Mouse (Mus musculus) midbrain, embryonic 11.5 days (tissue): ENCODE results near the gene Slc1a3. TPM values are rescaled to one million over a fixed set of nuclear protein-coding genes. Genes with fewer than 3 reads are reported as not detected.
A peak's percentile ranks its signal among the peaks of the same experiment; 100 is the strongest.

Experiments used
- ATAC-seq: fragments of 200-750 bp; cut with Nextera tagmentation; 2 replicates; pipeline ENCODE4 v1.8.0; 2017; ENCODE audit warnings: moderate TSS enrichment, moderate library complexity; ENCODE audit not compliant: low FRiP score
- DNase-seq: peaks from one replicate; pipeline ENCODE4 v3.0.0; 2015; ENCODE audit warnings: low spot score; ENCODE audit errors: missing footprints
- H3K27ac ChIP-seq: fragments of 300-500 bp; sonication (generic); 2 replicates; pipeline ENCODE4 v1.5.1; 2014; ENCODE audit warnings: low read depth, low read length
- H3K27me3 ChIP-seq: fragments of 300-500 bp; sonication (generic); 2 replicates; pipeline ENCODE4 v1.6.1; 2014; ENCODE audit warnings: mild to moderate bottlenecking, low read length, moderate library complexity, mixed read lengths; ENCODE audit not compliant: control insufficient read depth, insufficient read depth
- H3K36me3 ChIP-seq: fragments of 300-500 bp; sonication (generic); 2 replicates; pipeline ENCODE4 v1.6.1; 2014; ENCODE audit warnings: mild to moderate bottlenecking, low read length, moderate library complexity, mixed read lengths; ENCODE audit not compliant: control insufficient read depth, insufficient read depth
- H3K4me1 ChIP-seq: fragments of 300-500 bp; sonication (generic); 2 replicates; pipeline ENCODE4 v1.6.1; 2014; ENCODE audit warnings: low read length; ENCODE audit not compliant: control insufficient read depth, insufficient read depth
- H3K4me2 ChIP-seq: fragments of 300-500 bp; sonication (generic); 2 replicates; pipeline ENCODE4 v1.6.1; 2014; ENCODE audit warnings: mild to moderate bottlenecking, moderate library complexity
- H3K4me3 ChIP-seq: fragments of 300-500 bp; sonication (generic); 2 replicates; pipeline ENCODE4 v1.5.1; 2014; ENCODE audit warnings: low read depth, low read length
- H3K9ac ChIP-seq: fragments of 300-500 bp; sonication (generic); 2 replicates; pipeline ENCODE4 v1.6.1; 2014; ENCODE audit warnings: low read length
- H3K9me3 ChIP-seq: fragments of 300-500 bp; sonication (generic); 2 replicates; pipeline ENCODE4 v1.6.1; 2016; ENCODE audit warnings: low read length; ENCODE audit not compliant: control insufficient read depth
- WGBS: fragments of 180-500 bp; shearing (Covaris S2); extraction: QIAGEN DNeasy Blood & Tissue Kit; methylation state at CpG from one replicate; pipeline ENCODE4 v1.1.7; 2014; 5-methylcytosine and 5-hydroxymethylcytosine counted together
- polyA plus RNA-seq: library from polyadenylated mRNA; unstranded; fragments of >200 nt; fragmentation: Nextera tagmentation; extraction: Ambion mirVana; gene quantifications from 2 replicates; pipeline ENCODE4 v1.2.1, GENCODE M21; 2014

The Slc1a3 gene
- polyA plus RNA-seq, result 33.5 and 39.5 TPM in 2 replicates

DNA sequence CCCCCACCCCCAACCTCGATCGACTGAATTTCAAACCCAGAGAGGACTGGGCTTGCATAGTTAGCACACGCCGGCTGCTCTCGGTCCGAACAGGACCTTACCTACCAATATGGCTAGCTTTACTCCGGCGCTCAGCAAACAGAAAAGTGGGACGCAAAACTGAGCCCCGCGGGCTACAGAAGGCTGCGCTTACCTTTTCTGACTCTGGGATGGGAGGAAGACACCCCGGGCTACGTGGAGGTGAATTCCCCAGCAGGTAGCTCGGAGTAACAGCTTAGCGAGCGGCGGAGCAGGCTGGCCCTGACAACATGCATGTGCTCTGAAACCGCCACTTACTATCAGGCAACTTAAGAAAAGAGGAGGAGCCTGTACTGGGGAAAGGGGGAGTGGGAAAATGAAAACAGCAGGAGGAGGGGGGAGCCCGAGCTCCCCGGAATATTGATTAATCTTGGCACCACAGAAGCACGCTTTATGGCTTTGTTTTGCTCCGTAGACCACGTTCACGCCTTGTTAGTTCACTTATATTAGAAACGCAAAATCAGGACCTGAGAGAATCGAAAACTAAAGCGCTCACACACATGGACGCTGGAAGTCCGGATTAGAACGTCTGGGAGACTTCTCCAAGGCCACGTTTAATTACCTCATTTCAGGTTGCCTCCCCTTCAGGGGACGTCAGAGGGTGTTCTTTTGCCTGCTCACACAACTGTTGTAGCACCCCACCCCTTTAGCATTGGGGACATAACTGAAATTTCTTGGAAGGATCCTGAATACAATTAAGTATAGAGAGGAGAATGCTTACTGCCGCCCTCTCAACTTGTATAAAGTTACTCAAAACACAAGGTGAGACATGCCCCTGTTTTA lies at the start of gene Slc1a3:
Gene Slc1a3, minus strand, starts transcription at position 619 of the 861 bp plus-strand sequence.
- H3K27me3 ChIP-seq, result peaks cover 3% of the 10 kb centered on the region; the same call in 1 of the 2 replicates
- 1% methylated on average over 34 of the region's 34 CpGs for WGBS
- peak; percentile 98 for DNase-seq
- H3K9ac ChIP-seq, result peak within 1 kb of the TSS; percentile 65
- H3K4me1 ChIP-seq, result no peaks in the 10 kb centered on the region; the same call in 1 of the 2 replicates
- H3K9me3 ChIP-seq, result no peaks in the 10 kb centered on the region
- H3K36me3 ChIP-seq, result no peaks in the 10 kb centered on the region
- H3K4me3 ChIP-seq, result peak within 1 kb of the TSS; percentile 60
- H3K4me2 ChIP-seq, result peak within 1 kb of the TSS; percentile 94
- ATAC-seq, result peak; percentile 89
- H3K27ac ChIP-seq, result no peak within 1 kb of the TSS

DNA sequence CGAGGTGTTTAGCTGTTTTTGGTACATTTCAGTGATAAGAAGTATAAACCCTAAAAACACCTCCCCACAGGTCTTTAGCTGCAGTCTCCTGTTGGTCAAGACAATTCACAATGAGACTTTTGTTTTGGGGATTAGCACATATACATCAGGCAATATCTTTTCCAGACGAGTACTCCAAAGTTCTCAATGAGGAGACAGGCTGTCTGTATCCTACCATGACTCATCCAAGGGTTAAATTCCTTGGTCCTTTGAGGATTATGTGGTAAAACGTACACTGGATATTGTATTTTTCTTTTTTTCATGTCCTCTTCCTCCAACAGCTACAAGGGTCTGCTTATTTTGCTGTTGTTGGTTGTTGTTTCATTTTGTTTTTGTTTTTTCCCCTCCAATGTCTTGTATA lies 48.5 kb upstream of the Slc1a3 start:
- no peak overlapping the region for H3K4me3 ChIP-seq
- ATAC-seq, result no peak

DNA sequence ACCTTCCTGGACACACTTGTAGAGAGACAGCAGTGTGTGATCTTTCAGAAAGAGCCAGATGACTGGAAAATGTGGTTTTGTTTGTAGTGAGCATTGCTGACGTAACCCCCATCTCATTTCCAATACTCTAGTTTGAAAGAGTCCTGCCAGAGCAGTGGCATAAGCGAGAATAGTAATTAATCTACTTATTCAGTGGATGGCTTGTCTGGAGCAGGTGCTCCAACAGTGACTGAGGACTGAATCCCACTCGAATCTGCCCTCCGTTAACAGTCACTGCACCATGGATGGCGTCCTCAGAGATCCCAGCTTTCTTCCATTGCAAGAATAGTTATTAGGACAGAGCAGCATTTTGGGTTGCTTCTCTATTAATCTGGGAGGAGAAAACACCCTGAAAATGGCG lies 45.9 kb upstream of the Slc1a3 start:
- H3K4me3 ChIP-seq, result no peak overlapping the region
- DNase-seq, result no peak
- no peak overlapping the region for H3K4me2 ChIP-seq
- H3K9me3 ChIP-seq, result no peaks in the 10 kb centered on the region
- no peaks in the 10 kb centered on the region for H3K4me1 ChIP-seq
- H3K27ac ChIP-seq, result no peak overlapping the region
- WGBS, result 74% methylated on average over 6 of the region's 6 CpGs
- no peaks in the 10 kb centered on the region for H3K36me3 ChIP-seq
- H3K27me3 ChIP-seq, result no peaks in the 10 kb centered on the region
- ATAC-seq, result peak; percentile 40; the same call in 1 of the 2 replicates
- no peak overlapping the region for H3K9ac ChIP-seq

More for the DNA sequence above, 48.5 kb upstream of the Slc1a3 start:
- H3K9me3 ChIP-seq, result no peaks in the 10 kb centered on the region
- no peak overlapping the region for H3K4me2 ChIP-seq
- H3K36me3 ChIP-seq, result no peaks in the 10 kb centered on the region
- no peaks in the 10 kb centered on the region for H3K27me3 ChIP-seq
- no peak overlapping the region for H3K27ac ChIP-seq
- DNase-seq, result no peak
- H3K9ac ChIP-seq, result no peak overlapping the region
- WGBS, result 59% methylated on average over 3 of the region's 3 CpGs
- H3K4me1 ChIP-seq, result no peaks in the 10 kb centered on the region

DNA sequence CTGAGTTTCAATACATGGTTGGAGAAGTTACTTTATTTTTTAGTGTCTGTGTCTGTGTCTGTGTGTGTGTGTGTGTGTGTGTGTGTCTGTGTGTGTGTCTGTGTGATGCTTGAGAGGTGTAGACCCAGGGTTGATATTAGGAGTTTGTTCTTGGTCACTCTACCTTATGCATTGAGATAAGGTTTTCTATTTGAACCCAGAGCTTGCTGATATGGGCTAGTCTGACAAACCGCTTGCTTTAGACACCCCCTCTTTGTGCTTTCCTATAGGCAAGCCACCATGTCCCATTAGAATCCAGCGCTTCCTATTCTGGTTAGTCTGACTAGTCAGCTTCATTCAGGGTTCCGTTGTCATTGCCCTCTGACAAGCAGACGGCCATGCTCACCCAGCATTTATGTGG lies 39.2 kb upstream of the Slc1a3 start:
- Histone ChIP-seq H3K9ac (no peak overlapping the region), H3K27me3 (no peaks in the 10 kb centered on the region), H3K9me3 (no peaks in the 10 kb centered on the region), H3K36me3 (no peaks in the 10 kb centered on the region), H3K4me3 (no peak overlapping the region), H3K27ac (no peak overlapping the region), H3K4me1 (no peaks in the 10 kb centered on the region), H3K4me2 (no peak overlapping the region)
- DNase-seq (peak; percentile 65), ATAC-seq (no peak)
- WGBS, result 90% methylated on average over 4 of the region's 4 CpGs

DNA sequence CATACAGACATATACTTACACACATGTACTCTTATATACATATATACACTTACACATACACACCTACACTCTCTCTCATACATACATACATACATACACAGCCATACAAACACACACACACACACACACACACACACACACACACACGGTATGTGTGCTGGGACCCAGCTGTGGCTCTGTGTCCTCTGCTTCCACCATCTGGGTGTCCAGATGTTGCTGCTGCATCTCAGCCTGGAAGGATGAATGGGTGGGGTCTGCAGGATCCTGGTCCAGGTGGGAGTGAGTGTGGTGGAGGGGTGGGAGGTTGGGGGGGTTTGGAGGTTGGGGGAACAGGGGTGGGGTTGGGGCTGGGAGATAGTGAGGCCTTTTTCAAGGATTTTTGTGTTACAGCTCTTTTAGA lies 38.2 kb upstream of the Slc1a3 start:
- no peaks in the 10 kb centered on the region for H3K36me3 ChIP-seq
- ATAC-seq, result no peak
- no peaks in the 10 kb centered on the region for H3K9me3 ChIP-seq
- no peak overlapping the region for H3K27ac ChIP-seq
- no peak overlapping the region for H3K4me2 ChIP-seq
- H3K27me3 ChIP-seq, result no peaks in the 10 kb centered on the region
- peak; percentile 23 for DNase-seq
- 100% methylated on average over 1 of the region's 1 CpGs for WGBS
- H3K4me3 ChIP-seq, result no peak overlapping the region
- H3K9ac ChIP-seq, result no peak overlapping the region
- H3K4me1 ChIP-seq, result no peaks in the 10 kb centered on the region

DNA sequence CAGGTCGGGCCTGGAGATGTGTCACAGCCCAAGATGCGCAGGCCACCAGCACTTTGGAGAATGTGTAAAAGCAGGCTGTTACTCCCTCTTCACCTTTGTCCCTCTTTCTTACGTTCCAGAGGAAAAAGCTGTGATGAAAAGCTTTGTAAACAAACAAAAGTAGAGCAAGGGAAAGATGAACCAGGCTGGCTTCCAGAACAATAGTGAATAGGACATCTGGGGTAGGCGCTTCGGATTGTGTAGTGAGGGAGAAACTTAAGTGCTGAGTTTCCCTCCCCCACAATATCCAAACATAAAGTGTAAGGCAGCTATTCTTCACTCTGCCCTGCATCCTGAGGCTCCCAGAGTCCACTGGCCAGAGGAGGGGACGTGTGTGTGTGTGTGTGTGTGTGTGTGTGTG lies 31.0 kb upstream of the Slc1a3 start:
- Histone ChIP-seq H3K4me3 (no peak overlapping the region), H3K4me1 (no peaks in the 10 kb centered on the region), H3K27me3 (no peaks in the 10 kb centered on the region), H3K36me3 (no peaks in the 10 kb centered on the region), H3K9me3 (no peaks in the 10 kb centered on the region), H3K9ac (no peak overlapping the region), H3K4me2 (no peak overlapping the region), H3K27ac (no peak overlapping the region)
- WGBS, result 60% methylated on average over 6 of the region's 6 CpGs
- ATAC-seq (no peak), DNase-seq (no peak)

DNA sequence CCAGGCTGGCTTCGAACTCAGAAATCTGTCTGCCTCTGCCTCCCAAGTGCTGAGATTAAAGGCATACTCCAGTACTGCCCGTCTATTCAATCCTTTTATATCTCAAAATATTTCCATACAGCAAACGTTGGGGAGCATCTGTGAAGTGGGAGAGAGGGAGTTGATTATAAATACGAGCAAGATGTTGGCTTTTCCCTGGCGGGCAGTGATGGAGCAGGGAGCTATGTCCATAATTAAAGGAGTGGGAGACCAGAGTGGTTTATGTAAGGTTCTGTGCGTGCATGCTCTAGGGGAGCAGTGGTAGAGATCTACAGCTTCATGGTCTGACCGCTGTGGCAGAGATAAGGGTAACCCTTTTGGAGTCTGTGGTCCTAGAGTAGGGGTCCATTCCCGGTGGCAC lies 30.2 kb upstream of the Slc1a3 start:
- H3K4me3 ChIP-seq, result no peak overlapping the region
- H3K9ac ChIP-seq, result no peak overlapping the region
- WGBS, result 95% methylated on average over 8 of the region's 8 CpGs
- H3K4me2 ChIP-seq, result no peak overlapping the region
- H3K27ac ChIP-seq, result no peak overlapping the region
- no peak for ATAC-seq
- H3K4me1 ChIP-seq, result no peaks in the 10 kb centered on the region
- no peaks in the 10 kb centered on the region for H3K36me3 ChIP-seq
- no peak for DNase-seq
- no peaks in the 10 kb centered on the region for H3K9me3 ChIP-seq
- H3K27me3 ChIP-seq, result no peaks in the 10 kb centered on the region

DNA sequence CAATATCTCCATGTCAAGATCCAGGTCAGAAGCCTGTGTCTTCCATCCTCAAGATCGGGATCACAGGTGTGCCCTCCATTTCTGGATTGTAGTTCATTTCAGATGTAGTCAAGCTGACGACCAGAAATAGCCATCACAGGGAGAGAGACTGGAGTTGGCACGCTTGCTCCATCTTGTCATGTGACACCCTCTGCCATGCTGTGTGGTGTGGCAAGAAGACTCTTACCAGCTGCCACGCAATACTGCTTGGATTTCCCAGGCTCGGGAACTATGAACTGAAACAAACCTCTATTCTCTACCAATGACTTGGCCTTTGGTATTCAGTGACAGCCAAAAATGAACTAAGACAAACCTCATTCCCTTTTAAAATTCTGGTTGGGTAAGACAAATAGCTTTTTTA lies 27.6 kb upstream of the Slc1a3 start:
- H3K4me2 ChIP-seq, result no peak overlapping the region
- ATAC-seq (no peak), DNase-seq (peak; percentile 37)
- WGBS, result 96% methylated on average over 5 of the region's 5 CpGs
- H3K27ac ChIP-seq, result no peak overlapping the region
- no peaks in the 10 kb centered on the region for H3K27me3 ChIP-seq
- 0 out of 2 replicates have a peak, but pooled peaks cover 3% of the 10 kb centered on the region for H3K4me1 ChIP-seq
- H3K4me3 ChIP-seq, result no peak overlapping the region
- H3K9ac ChIP-seq, result no peak overlapping the region
- no peaks in the 10 kb centered on the region for H3K36me3 ChIP-seq
- no peaks in the 10 kb centered on the region for H3K9me3 ChIP-seq

DNA sequence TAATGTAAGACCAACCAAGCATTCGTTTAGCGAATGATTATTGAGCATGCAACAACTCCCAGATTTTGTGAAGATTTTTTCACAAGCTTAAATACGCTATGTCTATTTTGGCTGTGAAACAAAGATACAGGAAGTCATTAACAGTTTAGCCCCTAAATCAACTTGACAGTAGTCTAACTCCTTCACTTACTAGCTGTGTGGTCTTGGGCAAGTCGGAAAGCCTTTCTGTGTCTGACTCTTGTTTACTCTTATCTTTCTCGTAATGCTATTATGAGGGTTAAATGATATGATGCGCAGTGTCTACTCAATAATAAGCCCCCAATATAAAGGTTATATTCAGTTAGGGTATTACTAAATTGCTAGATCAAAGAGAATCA lies 23.8 kb upstream of the Slc1a3 start:
- Histone ChIP-seq H3K4me1 (0 out of 2 replicates have a peak, but pooled peaks cover 3% of the 10 kb centered on the region), H3K4me2 (no peak overlapping the region), H3K36me3 (no peaks in the 10 kb centered on the region), H3K27me3 (no peaks in the 10 kb centered on the region), H3K4me3 (no peak overlapping the region), H3K27ac (no peak overlapping the region), H3K9me3 (no peaks in the 10 kb centered on the region), H3K9ac (no peak overlapping the region)
- 84% methylated on average over 6 of the region's 6 CpGs for WGBS
- ATAC-seq (no peak), DNase-seq (peak; percentile 45)
